ENCODE assay signal across 10 mouse cellular contexts in genomic region chr16:91865570-91866257, GRCm38 (mm10).
DNase-seq lines count a peak whose midpoint lies in the region; ATAC-seq and TF ChIP-seq lines count a peak whose summit lies in the region.
"Had no signal": no experiment of that assay in that cellular context is flagged by ENCODE, and none has a peak within 500 bp of the region (broad histone marks: within the 10 kb centered on the region; RNA-seq: fewer than 3 reads in every experiment).

No protein-coding gene starts in this region.

- 66% methylated on average over 7 of the region's 7 CpGs for WGBS in liver, embryonic 11.5 days

- H3K27ac ChIP-seq in left cerebral cortex, adult 2 months, result peak overlapping the region; percentile 12; the same call in 1 of the 2 replicates
- H3K27ac ChIP-seq in brown adipose tissue, adult 24 weeks (replicated peaks; ENCODE audit: low read depth, low read length), result peak overlapping the region; percentile 67
- peak overlapping the region; percentile 76 for H3K27ac ChIP-seq in liver, embryonic 11.5 days (ENCODE audit: low read depth, low read length)

- no peak for TF ChIP-seq CTCF in left cerebral cortex, adult 2 months (IDR thresholded peaks at IDR 0.05)

- peaks cover 18% of the 10 kb centered on the region for H3K4me1 ChIP-seq in brown adipose tissue, adult 24 weeks (ENCODE audit: control insufficient read depth, insufficient read depth, insufficient read length, low read length)
- H3K4me1 ChIP-seq in liver, embryonic 11.5 days (replicated peaks; ENCODE audit: control insufficient read depth, insufficient read depth, low read length), result peaks cover 54% of the 10 kb centered on the region

- H3K9ac ChIP-seq in liver, embryonic 11.5 days (ENCODE audit: low read depth, low read length), result no peak overlapping the region
- H3K9ac ChIP-seq: lung, embryonic 15.5 days had no signal

- peak; percentile 79 to 87 for DNase-seq in cerebellum, postnatal 10 days
- no peak for DNase-seq in cerebellum, postnatal 25 days
- no peak for DNase-seq in left cerebral cortex, adult 2 months (ENCODE audit: extremely low spot score in 1 of 2, low spot score in 2 of 2)
- no peak for DNase-seq in left cerebral cortex, adult 8-10 months (ENCODE audit: low spot score in 2 of 2)
- no peak for DNase-seq in liver, embryonic 11.5 days (ENCODE audit: low spot score)
- DNase-seq in thymus, postnatal 25 days, result no peak
- no peak for DNase-seq in kidney, postnatal 4 days
- DNase-seq: kidney, adult 11 months had no signal

- intact Hi-C loops in left cerebral cortex, adult 2 months (cut with DNase I), result no loop called here

- no peak overlapping the region for H3K4me2 ChIP-seq in liver, embryonic 11.5 days
- H3K4me2 ChIP-seq: lung, embryonic 15.5 days had no signal

- peaks cover 9% of the 10 kb centered on the region; the same call in 1 of the 2 replicates for H3K36me3 ChIP-seq in liver, embryonic 11.5 days (ENCODE audit: control insufficient read depth, insufficient read depth, low read length)

- no peaks in the 10 kb centered on the region for H3K9me3 ChIP-seq in liver, embryonic 11.5 days (ENCODE audit: control insufficient read depth, low read length)
- H3K9me3 ChIP-seq: lung, embryonic 15.5 days had no signal

- ATAC-seq in liver, embryonic 11.5 days (replicated peaks; ENCODE audit: low FRiP score), result no peak

- no peak overlapping the region for H3K4me3 ChIP-seq in left cerebral cortex, adult 2 months
- H3K4me3 ChIP-seq in brown adipose tissue, adult 24 weeks (ENCODE audit: insufficient read depth, low read depth, low read length), result no peak overlapping the region
- no peak overlapping the region for H3K4me3 ChIP-seq in liver, embryonic 11.5 days (ENCODE audit: low read depth, low read length)
- H3K4me3 ChIP-seq: lung, embryonic 15.5 days had no signal

- no peaks in the 10 kb centered on the region for H3K27me3 ChIP-seq in liver, embryonic 11.5 days (replicated peaks; ENCODE audit: control insufficient read depth, insufficient read depth, low read length)
- H3K27me3 ChIP-seq: lung, embryonic 15.5 days had no signal

Comparison
In these comparisons a context has a peak if more than half of its experiments do, and no peak if none do; other contexts are left out.
1. DNase-seq: peak in cerebellum, postnatal 10 days (2 of 2); none in cerebellum, postnatal 25 days (0 of 2), left cerebral cortex, adult 2 months (0 of 2), left cerebral cortex, adult 8-10 months (0 of 2), liver, embryonic 11.5 days (single experiment), thymus, postnatal 25 days (single experiment) and kidney, postnatal 4 days (0 of 2).
2. H3K27ac ChIP-seq: peak in every context shown above with its lines; median percentile 76 in liver, embryonic 11.5 days; 67 in brown adipose tissue, adult 24 weeks; 12 in left cerebral cortex, adult 2 months.